Mouse (Mus musculus): ENCODE measurements around the gene Cpa5. TPM values are rescaled to one million over a fixed set of nuclear protein-coding genes. Genes with fewer than 3 reads are reported as not detected.

The Cpa5 gene
- polyA plus RNA-seq, 1 experiment from 2014 or later = 0.51 TPM

GRCm38 (mm10) chr6:30657279-30657678 is 46.5 kb downstream of the Cpa5 start:
- peaks cover 4% of the 10 kb centered on the region for H3K27me3 ChIP-seq (ENCODE audit: poor library complexity, severe bottlenecking)
- H3K36me3 ChIP-seq (replicated peaks) = peaks cover 29% of the 10 kb centered on the region
- DNase-seq (ENCODE audit: extremely low spot score, low spot score) = no peak
- peaks cover 81% of the 10 kb centered on the region for H3K4me1 ChIP-seq
- H3K9me3 ChIP-seq = no peaks in the 10 kb centered on the region
- H3K27ac ChIP-seq = peak overlapping the region; percentile 69
- H3K4me3 ChIP-seq = no peak overlapping the region
- 94% methylated on average over 12 of the region's 12 CpGs for WGBS

- no peak for DNase-seq (ENCODE audit: extremely low spot score, low spot score)
- 82% methylated on average over 9 of the region's 9 CpGs for WGBS
- peaks cover 29% of the 10 kb centered on the region for H3K36me3 ChIP-seq (replicated peaks)
- no peak overlapping the region for H3K4me3 ChIP-seq
- H3K4me1 ChIP-seq = peaks cover 70% of the 10 kb centered on the region
- peaks cover 4% of the 10 kb centered on the region for H3K27me3 ChIP-seq (ENCODE audit: poor library complexity, severe bottlenecking)
- no peaks in the 10 kb centered on the region for H3K9me3 ChIP-seq
- H3K27ac ChIP-seq = peak overlapping the region; percentile 64
Observed at GRCm38 (mm10) chr6:30658619-30659018, 47.8 kb downstream of the Cpa5 start.

GRCm38 (mm10) chr6:30664776-30665175 is 54.0 kb downstream of the Cpa5 start:
- H3K36me3 ChIP-seq (replicated peaks) = peaks cover 6% of the 10 kb centered on the region; the same call in 1 of the 2 replicates
- no peak for DNase-seq (ENCODE audit: extremely low spot score, low spot score)
- H3K27ac ChIP-seq = peak overlapping the region; percentile 82
- H3K27me3 ChIP-seq (ENCODE audit: poor library complexity, severe bottlenecking) = peaks cover 8% of the 10 kb centered on the region
- peaks cover 83% of the 10 kb centered on the region for H3K4me1 ChIP-seq
- H3K4me3 ChIP-seq = no peak overlapping the region
- H3K9me3 ChIP-seq = no peaks in the 10 kb centered on the region
- 36% methylated on average over 6 of the region's 6 CpGs for WGBS

- H3K27ac ChIP-seq = peak overlapping the region; percentile 82
- peaks cover 84% of the 10 kb centered on the region for H3K4me1 ChIP-seq
- DNase-seq (ENCODE audit: extremely low spot score, low spot score) = no peak
- no peak overlapping the region for H3K4me3 ChIP-seq
- peaks cover 9% of the 10 kb centered on the region for H3K27me3 ChIP-seq (ENCODE audit: poor library complexity, severe bottlenecking)
- H3K9me3 ChIP-seq = no peaks in the 10 kb centered on the region
- peaks cover 4% of the 10 kb centered on the region; the same call in 1 of the 2 replicates for H3K36me3 ChIP-seq (replicated peaks)
- WGBS = 49% methylated on average over 4 of the region's 4 CpGs
Observed at GRCm38 (mm10) chr6:30665296-30665695, 54.5 kb downstream of the Cpa5 start.

- Histone ChIP-seq H3K4me3 (no peak overlapping the region), H3K9me3 (no peaks in the 10 kb centered on the region), H3K4me1 (peaks cover 78% of the 10 kb centered on the region), H3K27ac (peak overlapping the region; percentile 82), H3K27me3 (ENCODE audit: poor library complexity, severe bottlenecking) (peaks cover 9% of the 10 kb centered on the region), H3K36me3 (replicated peaks) (no peaks in the 10 kb centered on the region)
- 40% methylated on average over 6 of the region's 6 CpGs for WGBS
- no peak for DNase-seq (ENCODE audit: extremely low spot score, low spot score)
Observed at GRCm38 (mm10) chr6:30666043-30666442, 55.2 kb downstream of the Cpa5 start.

GRCm38 (mm10) chr6:30667585-30667984 is 56.8 kb downstream of the Cpa5 start:
- Histone ChIP-seq H3K4me3 (no peak overlapping the region), H3K27ac (peak overlapping the region; percentile 77), H3K9me3 (no peaks in the 10 kb centered on the region), H3K4me1 (peaks cover 81% of the 10 kb centered on the region), H3K36me3 (replicated peaks) (no peaks in the 10 kb centered on the region), H3K27me3 (ENCODE audit: poor library complexity, severe bottlenecking) (peaks cover 9% of the 10 kb centered on the region)
- DNase-seq (ENCODE audit: extremely low spot score, low spot score) = no peak
- WGBS = 46% methylated on average over 5 of the region's 5 CpGs

- H3K27ac ChIP-seq = peak overlapping the region; percentile 78
- peaks cover 94% of the 10 kb centered on the region for H3K4me1 ChIP-seq
- H3K36me3 ChIP-seq (replicated peaks) = no peaks in the 10 kb centered on the region
- H3K9me3 ChIP-seq = no peaks in the 10 kb centered on the region
- 83% methylated on average over 5 of the region's 5 CpGs for WGBS
- H3K4me3 ChIP-seq = no peak overlapping the region
- H3K27me3 ChIP-seq (ENCODE audit: poor library complexity, severe bottlenecking) = peaks cover 9% of the 10 kb centered on the region
- no peak for DNase-seq (ENCODE audit: extremely low spot score, low spot score)
Observed at GRCm38 (mm10) chr6:30671696-30672095, 60.9 kb downstream of the Cpa5 start.

GRCm38 (mm10) chr6:30673764-30674561 is 63.2 kb downstream of the Cpa5 start:
- Histone ChIP-seq H3K27ac (peak overlapping the region; percentile 93), H3K27me3 (ENCODE audit: poor library complexity, severe bottlenecking) (peaks cover 9% of the 10 kb centered on the region), H3K9me3 (no peaks in the 10 kb centered on the region), H3K4me3 (peak overlapping the region; percentile 16; the same call in 1 of the 2 replicates), H3K36me3 (replicated peaks) (no peaks in the 10 kb centered on the region), H3K4me1 (peaks cover 94% of the 10 kb centered on the region)
- DNase-seq (ENCODE audit: extremely low spot score, low spot score) = no peak
- 30% methylated on average over 14 of the region's 14 CpGs for WGBS

- WGBS = 43% methylated on average over 9 of the region's 9 CpGs
- H3K9me3 ChIP-seq = no peaks in the 10 kb centered on the region
- H3K4me3 ChIP-seq = peak overlapping the region; percentile 28
- H3K27ac ChIP-seq = peak overlapping the region; percentile 93
- DNase-seq (ENCODE audit: extremely low spot score, low spot score) = no peak
- H3K36me3 ChIP-seq (replicated peaks) = 0 out of 2 replicates have a peak, but pooled peaks cover 2% of the 10 kb centered on the region
- peaks cover under 1% of the 10 kb centered on the region; the same call in 1 of the 2 replicates for H3K27me3 ChIP-seq (ENCODE audit: poor library complexity, severe bottlenecking)
- peaks cover 94% of the 10 kb centered on the region for H3K4me1 ChIP-seq
Observed at GRCm38 (mm10) chr6:30674714-30675280, 64.0 kb downstream of the Cpa5 start.

GRCm38 (mm10) chr6:30675281-30675771 is 64.5 kb downstream of the Cpa5 start:
- 10% methylated on average over 11 of the region's 11 CpGs for WGBS
- Histone ChIP-seq H3K27me3 (ENCODE audit: poor library complexity, severe bottlenecking) (no peaks in the 10 kb centered on the region), H3K4me1 (peaks cover 95% of the 10 kb centered on the region), H3K36me3 (replicated peaks) (peaks cover 2% of the 10 kb centered on the region; the same call in 1 of the 2 replicates), H3K9me3 (no peaks in the 10 kb centered on the region), H3K4me3 (peak overlapping the region; percentile 28), H3K27ac (peak overlapping the region; percentile 93)
- DNase-seq (ENCODE audit: extremely low spot score, low spot score) = peak; percentile 55

- 86% methylated on average over 6 of the region's 6 CpGs for WGBS
- H3K36me3 ChIP-seq (replicated peaks) = peaks cover 2% of the 10 kb centered on the region; the same call in 1 of the 2 replicates
Observed at GRCm38 (mm10) chr6:30676506-30676905, 65.7 kb downstream of the Cpa5 start.

GRCm38 (mm10) chr6:30677591-30677990 is 66.8 kb downstream of the Cpa5 start:
- 74% methylated on average over 9 of the region's 9 CpGs for WGBS
- Histone ChIP-seq H3K27ac (peak overlapping the region; percentile 71), H3K4me3 (no peak overlapping the region), H3K27me3 (ENCODE audit: poor library complexity, severe bottlenecking) (no peaks in the 10 kb centered on the region), H3K4me1 (peaks cover 96% of the 10 kb centered on the region), H3K36me3 (replicated peaks) (peaks cover 2% of the 10 kb centered on the region; the same call in 1 of the 2 replicates), H3K9me3 (no peaks in the 10 kb centered on the region)
- no peak for DNase-seq (ENCODE audit: extremely low spot score, low spot score)

More at GRCm38 (mm10) chr6:30676506-30676905, 65.7 kb downstream of the Cpa5 start:
- Histone ChIP-seq H3K27me3 (ENCODE audit: poor library complexity, severe bottlenecking) (no peaks in the 10 kb centered on the region), H3K4me3 (no peak overlapping the region), H3K27ac (peak overlapping the region; percentile 93), H3K4me1 (peaks cover 98% of the 10 kb centered on the region), H3K9me3 (no peaks in the 10 kb centered on the region)
- no peak for DNase-seq (ENCODE audit: extremely low spot score, low spot score)

GRCm38 (mm10) chr6:30678482-30678881 is 67.7 kb downstream of the Cpa5 start:
- no peaks in the 10 kb centered on the region for H3K9me3 ChIP-seq
- peaks cover 96% of the 10 kb centered on the region for H3K4me1 ChIP-seq
- no peak overlapping the region for H3K4me3 ChIP-seq
- peaks cover 7% of the 10 kb centered on the region; the same call in 1 of the 2 replicates for H3K36me3 ChIP-seq (replicated peaks)
- 78% methylated on average over 6 of the region's 6 CpGs for WGBS
- peak overlapping the region; percentile 75 for H3K27ac ChIP-seq
- DNase-seq (ENCODE audit: extremely low spot score, low spot score) = no peak
- no peaks in the 10 kb centered on the region for H3K27me3 ChIP-seq (ENCODE audit: poor library complexity, severe bottlenecking)
